Mouse (Mus musculus) layer of hippocampus, adult 8-10 months (tissue): ENCODE results near the gene Hmgcs2. TPM values are rescaled to one million over a fixed set of nuclear protein-coding genes. Genes with fewer than 3 reads are reported as not detected.

Experiments
- DNase-seq, 2 experiments: peaks; one replicate each; pipeline ENCODE4 v3.0.0; 2022; ENCODE audit warnings: low spot score in 2 of 2
- total RNA-seq, 4 experiments: library from RNA; stranded (reverse); gene quantifications; 2 replicates each; pipeline ENCODE4 v1.2.4; 2022

The Hmgcs2 gene
- total RNA-seq, 4 experiments from 2014 or later, result 4.3 to 6.5 (median 5.3) TPM

GRCm38 (mm10) chr3:98279682-98280081, 553 bp upstream of the Hmgcs2 start:
- DNase-seq, result no peak

GRCm38 (mm10) chr3:98280933-98281678, 871 bp downstream of the Hmgcs2 start:
- DNase-seq, result peak; percentile 32 to 52

- DNase-seq, result no peak
These were observed 2.2 kb downstream of the Hmgcs2 start for GRCm38 (mm10) chr3:98282422-98282821.

GRCm38 (mm10) chr3:98283205-98283604, 3.0 kb downstream of the Hmgcs2 start:
- DNase-seq, result no peak

GRCm38 (mm10) chr3:98291044-98291443, 10.8 kb downstream of the Hmgcs2 start:
- no peak for DNase-seq

- no peak for DNase-seq
These were observed 15.7 kb downstream of the Hmgcs2 start for GRCm38 (mm10) chr3:98295965-98296364.

- no peak for DNase-seq
These were observed 19.3 kb downstream of the Hmgcs2 start for GRCm38 (mm10) chr3:98299391-98300100.

- no peak for DNase-seq
These were observed 20.0 kb downstream of the Hmgcs2 start for GRCm38 (mm10) chr3:98300266-98300665.

GRCm38 (mm10) chr3:98301761-98302160, 21.5 kb downstream of the Hmgcs2 start:
- DNase-seq, result no peak

- no peak for DNase-seq
These were observed 28.4 kb downstream of the Hmgcs2 start for GRCm38 (mm10) chr3:98308606-98309005.

- no peak for DNase-seq
These were observed 30.2 kb downstream of the Hmgcs2 start for GRCm38 (mm10) chr3:98310456-98310855.

GRCm38 (mm10) chr3:98312867-98313266, 32.6 kb downstream of the Hmgcs2 start:
- DNase-seq, result peak in 1 of 2 experiments; percentile 58

GRCm38 (mm10) chr3:98313294-98314155, 33.3 kb downstream of the Hmgcs2 start:
- DNase-seq, result no peak

GRCm38 (mm10) chr3:98315181-98315580, 34.9 kb downstream of the Hmgcs2 start:
- no peak for DNase-seq

- DNase-seq, result no peak
These were observed 36.9 kb downstream of the Hmgcs2 start for GRCm38 (mm10) chr3:98317143-98317542.

- no peak for DNase-seq
These were observed 39.0 kb downstream of the Hmgcs2 start for GRCm38 (mm10) chr3:98319190-98319589.

GRCm38 (mm10) chr3:98322209-98322608, 42.0 kb downstream of the Hmgcs2 start:
- no peak for DNase-seq

GRCm38 (mm10) chr3:98324235-98324634, 44.0 kb downstream of the Hmgcs2 start:
- peak; percentile 39 to 51 for DNase-seq

- no peak for DNase-seq
These were observed 53.8 kb downstream of the Hmgcs2 start for GRCm38 (mm10) chr3:98334010-98334409.

GRCm38 (mm10) chr3:98335331-98335730, 55.1 kb downstream of the Hmgcs2 start:
- DNase-seq, result no peak

GRCm38 (mm10) chr3:98335886-98336285, 55.7 kb downstream of the Hmgcs2 start:
- no peak for DNase-seq
